Mouse (Mus musculus) MEL (cell line): ENCODE measurements at regions not wholly inside any gene's neighbourhood (a gene's known extent, or its start where the extent isn't known, plus 50 kb on each side); places are given as distances from the start of the nearest gene placed in this dataset.

Experiments
- DNase-seq: peaks from one replicate; pipeline ENCODE4 v3.0.0; 2011; ENCODE audit warnings: low read depth, low spot score
- H3K27ac ChIP-seq: 2 replicates; pipeline ENCODE4 v1.5.1; 2012; ENCODE audit warnings: low read depth, mild to moderate bottlenecking, control low read depth, low read length, moderate library complexity; ENCODE audit not compliant: control insufficient read depth
- H3K27me3 ChIP-seq, 2 experiments: fragments of 150-350 bp in 1 of 2; sonication (generic) in 1 of 2; 2 replicates each; pipeline ENCODE4 v1.6.1; 2012; ENCODE audit warnings: low read length in 2 of 2, mild to moderate bottlenecking in 2 of 2, improper control_type of control experiment in 1 of 2, moderate library complexity in 1 of 2; ENCODE audit not compliant: insufficient read depth in 2 of 2, control insufficient read depth in 1 of 2
- H3K36me3 ChIP-seq, 2 experiments: 2 replicates each; pipeline ENCODE4 v1.6.1; 2012 to 2014; ENCODE audit warnings: low read length in 2 of 2, improper control_type of control experiment in 1 of 2, inconsistent platforms in 1 of 2, mild to moderate bottlenecking in 1 of 2; ENCODE audit not compliant: insufficient read depth in 2 of 2, control insufficient read depth in 1 of 2
- H3K4me1 ChIP-seq, 2 experiments: fragments of 150-350 bp in 1 of 2; sonication (generic) in 1 of 2; 2 replicates each; pipeline ENCODE4 v1.6.1; 2012; ENCODE audit warnings: low read length in 2 of 2, improper control_type of control experiment in 1 of 2, mild to moderate bottlenecking in 1 of 2; ENCODE audit not compliant: insufficient read depth in 2 of 2, control insufficient read depth in 1 of 2
- H3K4me3 ChIP-seq, 2 experiments: fragments of 150-350 bp in 1 of 2; sonication (generic) in 1 of 2; 2 replicates each; pipeline ENCODE4 v1.5.1; 2012; ENCODE audit warnings: low read depth in 2 of 2, low read length in 2 of 2, mild to moderate bottlenecking in 2 of 2, moderate library complexity in 2 of 2, control low read depth in 1 of 2, improper control_type of control experiment in 1 of 2; ENCODE audit not compliant: control insufficient read depth in 1 of 2, insufficient read depth in 1 of 2
- H3K79me2 ChIP-seq: 2 replicates; pipeline ENCODE4 v1.6.1; 2012; ENCODE audit warnings: mild to moderate bottlenecking, low read length, moderate library complexity; ENCODE audit not compliant: control insufficient read depth, poor library complexity, insufficient read depth
- H3K9ac ChIP-seq: 2 replicates; pipeline ENCODE4 v1.6.1; 2012; ENCODE audit warnings: low read depth, mild to moderate bottlenecking, control low read depth, low read length, moderate library complexity; ENCODE audit not compliant: control insufficient read depth, poor library complexity, severe bottlenecking
- H3K9me3 ChIP-seq: fragments of 150-350 bp; sonication (generic); replicated peaks from 2 replicates; pipeline ENCODE4 v1.6.1; 2012; ENCODE audit warnings: mild to moderate bottlenecking, low read length, improper control_type of control experiment, moderate library complexity; ENCODE audit not compliant: insufficient read depth
- CHD1 ChIP-seq: IDR thresholded peaks from 2 replicates; pipeline ENCODE4 v1.6.1; 2012; ENCODE audit warnings: low read depth, mild to moderate bottlenecking, inconsistent platforms, low read length, improper control_type of control experiment
- CHD2 ChIP-seq: IDR thresholded peaks from 2 replicates; pipeline ENCODE4 v1.6.1; 2011; ENCODE audit warnings: low read length, improper control_type of control experiment
- CTCF ChIP-seq, 3 experiments: IDR thresholded peaks in 2 of 3; conservative IDR thresholded peaks in 1 of 3; 2 replicates each; pipeline ENCODE4 v1.5.1; 2011 to 2012; ENCODE audit warnings: low read length in 3 of 3, low read depth in 2 of 3, mild to moderate bottlenecking in 2 of 3, improper control_type of control experiment in 1 of 3, inconsistent platforms in 1 of 3, mixed read lengths in 1 of 3, moderate library complexity in 1 of 3; ENCODE audit not compliant: control insufficient read depth in 1 of 3, insufficient read depth in 1 of 3, poor library complexity in 1 of 3, severe bottlenecking in 1 of 3
- E2F4 ChIP-seq: IDR thresholded peaks from 2 replicates; pipeline ENCODE4 v1.6.1; 2011; ENCODE audit warnings: low read depth, low read length, improper control_type of control experiment, borderline replicate concordance
- ELF1 ChIP-seq: IDR thresholded peaks from 2 replicates; pipeline ENCODE4 v1.6.1; 2014; ENCODE audit warnings: low read depth, mild to moderate bottlenecking, inconsistent platforms, low read length, improper control_type of control experiment, moderate library complexity
- EP300 ChIP-seq, 2 experiments: IDR thresholded peaks; 2 replicates each; pipeline ENCODE4 v1.6.1; 2011; ENCODE audit warnings: improper control_type of control experiment in 2 of 2, low read length in 2 of 2, low read depth in 1 of 2, mild to moderate bottlenecking in 1 of 2
- ETS1 ChIP-seq: IDR thresholded peaks from 2 replicates; pipeline ENCODE4 v1.6.1; 2012; ENCODE audit warnings: low read depth, mild to moderate bottlenecking, inconsistent platforms, low read length, improper control_type of control experiment, moderate library complexity
- GATA1 ChIP-seq: IDR thresholded peaks from 2 replicates; pipeline ENCODE4 v1.6.1; 2011; ENCODE audit warnings: low read depth, low read length, improper control_type of control experiment
- HCFC1 ChIP-seq: IDR thresholded peaks from 2 replicates; pipeline ENCODE4 v1.6.1; 2012; ENCODE audit warnings: low read depth, mild to moderate bottlenecking, inconsistent platforms, low read length, improper control_type of control experiment, moderate library complexity
- JUND ChIP-seq: IDR thresholded peaks from 2 replicates; pipeline ENCODE4 v1.6.1; 2011; ENCODE audit warnings: low read depth, mild to moderate bottlenecking, improper control_type of control experiment, low read length
- KAT2A ChIP-seq: conservative IDR thresholded peaks from 2 replicates; pipeline ENCODE4 v1.6.1; 2012; ENCODE audit warnings: low read depth, low read length, improper control_type of control experiment, inconsistent platforms
- MAFK ChIP-seq: IDR thresholded peaks from 2 replicates; pipeline ENCODE4 v1.6.1; 2011; ENCODE audit warnings: low read depth, mild to moderate bottlenecking, low read length, improper control_type of control experiment, borderline replicate concordance
- MAX ChIP-seq: IDR thresholded peaks from 2 replicates; pipeline ENCODE4 v1.6.1; 2011; ENCODE audit warnings: low read length, improper control_type of control experiment
- MAZ ChIP-seq: IDR thresholded peaks from 2 replicates; pipeline ENCODE4 v1.6.1; 2012; ENCODE audit warnings: low read depth, mild to moderate bottlenecking, inconsistent platforms, low read length, improper control_type of control experiment
- MEF2A ChIP-seq: IDR thresholded peaks from 2 replicates; pipeline ENCODE4 v1.6.1; 2014; ENCODE audit warnings: low read depth, mild to moderate bottlenecking, inconsistent platforms, low read length, improper control_type of control experiment; ENCODE audit not compliant: poor library complexity, insufficient replicate concordance, severe bottlenecking; ENCODE audit errors: extremely low read depth
- MXI1 ChIP-seq: IDR thresholded peaks from 2 replicates; pipeline ENCODE4 v1.6.1; 2011; ENCODE audit warnings: mild to moderate bottlenecking, low read depth, low read length, improper control_type of control experiment
- MYB ChIP-seq: IDR thresholded peaks from 2 replicates; pipeline ENCODE4 v1.6.1; 2011; ENCODE audit warnings: mild to moderate bottlenecking, low read depth, low read length, improper control_type of control experiment
- POLR2A ChIP-seq, 2 experiments: IDR thresholded peaks; 2 replicates each; pipeline ENCODE4 v1.6.1; 2011 to 2012; ENCODE audit warnings: low read length in 2 of 2, mild to moderate bottlenecking in 2 of 2, control low read depth in 1 of 2, improper control_type of control experiment in 1 of 2, low read depth in 1 of 2, moderate library complexity in 1 of 2; ENCODE audit not compliant: control insufficient read depth in 1 of 2, insufficient read depth in 1 of 2, poor library complexity in 1 of 2
- POLR2AphosphoS2 ChIP-seq: IDR thresholded peaks from 2 replicates; pipeline ENCODE4 v1.6.1; 2011; ENCODE audit warnings: low read length, improper control_type of control experiment
- SIN3A ChIP-seq: IDR thresholded peaks from 2 replicates; pipeline ENCODE4 v1.6.1; 2012; ENCODE audit warnings: low read length, improper control_type of control experiment, inconsistent platforms
- TAL1 ChIP-seq: IDR thresholded peaks from 2 replicates; pipeline ENCODE4 v1.6.1; 2012; ENCODE audit warnings: mild to moderate bottlenecking, inconsistent platforms, low read length, moderate library complexity, mixed read lengths
- TBP ChIP-seq: IDR thresholded peaks from 2 replicates; pipeline ENCODE4 v1.8.0; 2011; ENCODE audit warnings: low read depth, low read length, improper control_type of control experiment
- TCF12 ChIP-seq: IDR thresholded peaks from 2 replicates; pipeline ENCODE4 v1.6.1; 2014; ENCODE audit warnings: low read depth, mild to moderate bottlenecking, inconsistent platforms, low read length, improper control_type of control experiment, moderate library complexity
- UBTF ChIP-seq: IDR thresholded peaks from 2 replicates; pipeline ENCODE4 v1.6.1; 2012; ENCODE audit warnings: low read depth, mild to moderate bottlenecking, inconsistent platforms, low read length, improper control_type of control experiment, moderate library complexity, borderline replicate concordance; ENCODE audit not compliant: insufficient read depth
- USF1 ChIP-seq: IDR thresholded peaks from 2 replicates; pipeline ENCODE4 v1.6.1; 2014; ENCODE audit warnings: low read depth, mild to moderate bottlenecking, inconsistent platforms, low read length, improper control_type of control experiment, moderate library complexity
- USF2 ChIP-seq, 2 experiments: IDR thresholded peaks; 2 replicates each; pipeline ENCODE4 v1.6.1; 2011 to 2012; ENCODE audit warnings: improper control_type of control experiment in 2 of 2, low read length in 2 of 2, borderline replicate concordance in 1 of 2, inconsistent platforms in 1 of 2, low read depth in 1 of 2, mild to moderate bottlenecking in 1 of 2; ENCODE audit not compliant: insufficient read depth in 1 of 2
- ZC3H11A ChIP-seq: IDR thresholded peaks from 2 replicates; pipeline ENCODE4 v1.6.1; 2012; ENCODE audit warnings: low read depth, mild to moderate bottlenecking, inconsistent platforms, low read length, improper control_type of control experiment
- ZKSCAN1 ChIP-seq: IDR thresholded peaks from 2 replicates; pipeline ENCODE4 v1.6.1; 2012; ENCODE audit warnings: low read depth, mild to moderate bottlenecking, inconsistent platforms, low read length, improper control_type of control experiment, moderate library complexity
- ZMIZ1 ChIP-seq: IDR thresholded peaks from 2 replicates; pipeline ENCODE4 v1.6.1; 2012; ENCODE audit warnings: low read depth, mild to moderate bottlenecking, inconsistent platforms, low read length, improper control_type of control experiment, moderate library complexity
- ZNF384 ChIP-seq: IDR thresholded peaks from 2 replicates; pipeline ENCODE4 v1.6.1; 2012; ENCODE audit warnings: low read depth, mild to moderate bottlenecking, inconsistent platforms, low read length, improper control_type of control experiment

DNA sequence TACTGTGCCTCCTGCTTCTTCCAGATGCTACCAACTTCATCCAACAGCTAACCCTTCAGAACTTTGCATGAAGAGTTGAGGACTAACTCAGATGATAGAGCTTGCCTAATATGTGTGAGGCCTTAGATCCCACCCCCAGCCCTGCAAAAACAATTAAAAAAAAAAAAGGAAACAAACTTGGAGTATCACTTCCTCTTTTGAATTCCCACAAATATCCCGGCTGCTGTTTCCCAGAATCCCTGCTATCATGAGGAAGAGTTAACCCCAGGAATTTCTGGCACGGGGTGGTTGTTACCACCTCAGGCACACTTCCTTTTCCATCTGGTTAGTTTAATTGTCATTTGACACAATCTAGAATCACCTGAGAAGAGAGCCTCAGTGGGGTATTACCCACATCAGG is 123.8 kb downstream of the Bcl2l11 start:
- no peaks in the 10 kb centered on the region for H3K79me2 ChIP-seq
- H3K27ac ChIP-seq: no peak overlapping the region
- no peaks in the 10 kb centered on the region for H3K36me3 ChIP-seq
- H3K4me3 ChIP-seq: no peak overlapping the region
- H3K9ac ChIP-seq: no peak overlapping the region
- no peaks in the 10 kb centered on the region; a peak in 1 of 4 replicates for H3K27me3 ChIP-seq
- no peaks in the 10 kb centered on the region for H3K9me3 ChIP-seq
- no peak for DNase-seq
- no peak for TF ChIP-seq ELF1
- TF ChIP-seq TAL1: no peak
- TF ChIP-seq KAT2A: no peak
- no peak for TF ChIP-seq GATA1
- no peak for TF ChIP-seq UBTF
- no peak for TF ChIP-seq MXI1
- no peak for TF ChIP-seq ZKSCAN1
- no peak for TF ChIP-seq E2F4
- no peak for TF ChIP-seq SIN3A
- TF ChIP-seq CHD1: no peak
- no peak for TF ChIP-seq ETS1
- no peak for TF ChIP-seq EP300 (IDR thresholded peaks at IDR 0.05; ENCODE audit: low read depth in 1 of 2, low read length in 2 of 2)
- no peak for TF ChIP-seq JUND
- TF ChIP-seq HCFC1: no peak
- TF ChIP-seq MAFK: no peak
- TF ChIP-seq MAZ: no peak
- TF ChIP-seq USF1: no peak
- no peak for TF ChIP-seq TBP
- H3K4me1 ChIP-seq: no peaks in the 10 kb centered on the region; a peak in 2 of 4 replicates

DNA sequence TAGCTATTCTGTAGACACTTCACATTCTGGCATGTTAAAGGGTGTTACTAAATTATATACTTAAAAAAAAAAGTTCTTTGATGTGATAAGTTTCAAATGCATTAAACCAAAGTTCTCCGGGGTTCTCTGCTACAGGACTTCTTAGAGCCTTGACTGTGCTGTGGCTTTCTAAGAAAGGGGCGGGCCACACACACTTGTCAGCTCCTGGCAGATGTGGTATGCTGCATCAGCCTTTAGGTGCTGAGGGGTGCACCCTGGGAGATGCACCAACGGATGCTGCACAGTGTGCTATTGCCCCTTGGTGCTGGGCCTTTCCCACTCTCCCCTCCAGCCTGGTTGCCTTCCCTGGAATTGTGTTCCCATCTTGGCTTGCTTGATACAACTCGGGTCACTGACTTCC is 125.0 kb downstream of the Bcl2l11 start:
- H3K9me3 ChIP-seq: no peaks in the 10 kb centered on the region
- no peak overlapping the region for H3K27ac ChIP-seq
- no peaks in the 10 kb centered on the region for H3K79me2 ChIP-seq
- H3K4me1 ChIP-seq: no peaks in the 10 kb centered on the region; a peak in 2 of 4 replicates
- no peak overlapping the region for H3K4me3 ChIP-seq
- TF ChIP-seq ZMIZ1: no peak
- no peak for TF ChIP-seq UBTF
- no peak for TF ChIP-seq MYB
- no peak for TF ChIP-seq MEF2A
- TF ChIP-seq CTCF (IDR thresholded peaks at IDR 0.05 in 2 of 3, conservative IDR thresholded peaks at IDR 0.05 in 1 of 3; ENCODE audit: control insufficient read depth in 1 of 3, insufficient read depth in 1 of 3, low read depth in 2 of 3, low read length in 3 of 3, poor library complexity in 1 of 3, severe bottlenecking in 1 of 3): no peak
- no peak for TF ChIP-seq ETS1
- TF ChIP-seq KAT2A: no peak
- no peak for TF ChIP-seq ZC3H11A
- no peak for TF ChIP-seq MAX
- no peak for TF ChIP-seq POLR2AphosphoS2
- TF ChIP-seq POLR2A (IDR thresholded peaks at IDR 0.05; ENCODE audit: control insufficient read depth in 1 of 2, insufficient read depth in 1 of 2, low read depth in 1 of 2, low read length in 2 of 2, poor library complexity in 1 of 2): no peak
- TF ChIP-seq CHD2: no peak
- TF ChIP-seq USF2 (IDR thresholded peaks at IDR 0.05; ENCODE audit: borderline replicate concordance in 1 of 2, insufficient read depth in 1 of 2, low read depth in 1 of 2, low read length in 2 of 2): no peak
- no peak for TF ChIP-seq ZNF384
- no peak for TF ChIP-seq MAFK
- no peak for TF ChIP-seq TCF12
- no peak for TF ChIP-seq SIN3A
- TF ChIP-seq ZKSCAN1: no peak
- no peak for TF ChIP-seq TAL1
- TF ChIP-seq EP300 (IDR thresholded peaks at IDR 0.05; ENCODE audit: low read depth in 1 of 2, low read length in 2 of 2): no peak
- no peaks in the 10 kb centered on the region for H3K36me3 ChIP-seq
- no peak overlapping the region for H3K9ac ChIP-seq
- H3K27me3 ChIP-seq: no peaks in the 10 kb centered on the region; a peak in 1 of 4 replicates
- DNase-seq: no peak
